ENCODE assay signal across 8 mouse cellular contexts in the genomic region with DNA sequence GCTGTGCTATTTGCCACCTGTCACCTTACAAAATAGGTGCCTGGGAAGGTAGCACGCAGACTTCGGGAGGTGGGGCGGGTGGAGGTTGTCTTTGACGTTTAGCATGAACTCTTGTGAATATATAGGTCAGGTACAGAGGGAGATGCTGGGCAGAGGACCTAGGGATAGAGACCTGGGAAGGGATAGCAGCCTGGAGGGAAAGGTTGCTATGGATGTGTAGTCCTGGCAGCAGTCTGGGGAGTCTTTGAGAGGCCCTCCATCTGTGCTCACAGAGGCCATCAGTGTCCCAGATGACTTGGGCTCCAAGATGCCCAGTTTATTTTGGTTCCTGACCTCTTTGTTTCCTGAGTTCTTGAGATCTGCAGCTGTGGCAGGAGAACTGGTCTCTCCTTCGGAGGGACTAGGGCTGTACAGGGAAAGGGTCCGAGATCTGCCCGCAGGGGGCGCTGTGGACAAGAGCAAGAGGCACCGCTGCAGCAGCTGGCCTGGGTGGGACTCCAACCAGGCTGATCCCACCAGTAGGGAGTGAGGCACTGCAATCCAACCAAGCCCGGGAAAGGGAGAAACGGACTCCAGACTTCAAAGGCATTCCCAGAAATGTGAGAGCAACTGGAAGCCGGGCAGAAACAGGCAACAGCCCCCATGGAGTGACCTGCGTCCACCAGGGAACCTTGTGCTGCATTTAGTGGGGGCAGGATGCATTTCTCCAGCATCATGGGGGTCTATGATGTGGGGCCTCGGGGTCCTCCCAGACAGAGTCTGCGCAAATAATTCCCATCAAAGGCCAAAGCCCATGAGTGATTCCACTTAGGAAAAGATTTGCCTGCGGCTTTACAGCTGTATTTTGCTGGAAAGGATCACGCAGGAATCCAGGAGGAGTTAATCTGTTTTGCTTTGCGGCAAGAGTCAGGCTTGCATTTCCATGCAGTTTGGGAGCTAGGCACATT.
DNase-seq lines count a peak whose midpoint lies in the region; ATAC-seq and TF ChIP-seq lines count a peak whose summit lies in the region.

No protein-coding gene starts in this region.

- no peaks in the 10 kb centered on the region for H3K36me3 ChIP-seq in CH12.LX (replicated peaks in 1 of 2; ENCODE audit: control insufficient read depth in 1 of 2, insufficient read depth in 1 of 2, low read length in 1 of 2)
- H3K36me3 ChIP-seq in forebrain, embryonic 13.5 days (ENCODE audit: poor library complexity, severe bottlenecking) = no peaks in the 10 kb centered on the region

- peak in 1 of 2 experiments; percentile 66; a peak in 2 of 4 replicates for TF ChIP-seq CTCF in CH12.LX (conservative IDR thresholded peaks at IDR 0.05 in 1 of 2, IDR thresholded peaks at IDR 0.05 in 1 of 2; ENCODE audit: low read depth in 2 of 2, low read length in 2 of 2)
- TF ChIP-seq CTCF in brain, embryonic 14.5 days (IDR thresholded peaks at IDR 0.05; ENCODE audit: borderline replicate concordance, extremely low read depth, insufficient read depth, insufficient read length) = peak; percentile 95

- TF ChIP-seq POLR2A in CH12.LX (IDR thresholded peaks at IDR 0.05; ENCODE audit: low read depth, low read length) = no peak
- no peak for TF ChIP-seq POLR2A in brain, embryonic 14.5 days (IDR thresholded peaks at IDR 0.05; ENCODE audit: borderline replicate concordance, extremely low read depth, insufficient read depth, insufficient read length, poor library complexity, severe bottlenecking)

- dilution Hi-C loops in CH12.LX (cut with MboI; ENCODE audit: extremely low pct_ligation_motif_present, extremely low pct_unique_long_range_greater_than_20kb, low sequenced_read_pairs) = no loop called here

- no peak overlapping the region for H3K4me2 ChIP-seq in CH12.LX (ENCODE audit: insufficient read depth, low read depth, poor library complexity, severe bottlenecking)
- peak overlapping the region; percentile 16; the same call in 1 of the 2 replicates for H3K4me2 ChIP-seq in forebrain, embryonic 13.5 days

- no peak overlapping the region for H3K4me3 ChIP-seq in CH12.LX (replicated peaks in 1 of 3; ENCODE audit: low read depth in 2 of 3, low read length in 2 of 3, poor library complexity in 1 of 3)
- H3K4me3 ChIP-seq in forebrain, embryonic 13.5 days = no peak overlapping the region

- in situ Hi-C loops in CH12.LX (cut with MboI; ENCODE audit: low pct_ligation_motif_present, low pct_unique_long_range_greater_than_20kb, low sequenced_read_pairs) = no loop called here

- H3K9ac ChIP-seq in CH12.LX (ENCODE audit: insufficient read depth, low read depth) = no peak overlapping the region
- no peak overlapping the region for H3K9ac ChIP-seq in forebrain, embryonic 13.5 days

- TF ChIP-seq EP300 in CH12.LX (IDR thresholded peaks at IDR 0.05; ENCODE audit: low read length) = no peak

- no peak overlapping the region for H3K27ac ChIP-seq in CH12.LX (ENCODE audit: insufficient read depth, low read depth)
- H3K27ac ChIP-seq in forebrain, embryonic 13.5 days = no peak overlapping the region

- TF ChIP-seq RAD21 in CH12.LX (IDR thresholded peaks at IDR 0.05; ENCODE audit: low read depth, low read length) = peak; percentile 59

- ATAC-seq in forebrain, embryonic 13.5 days = peak; percentile 95

- peaks cover 44% of the 10 kb centered on the region for H3K27me3 ChIP-seq in CH12.LX (replicated peaks)
- 0 out of 2 replicates have a peak, but pooled peaks cover 4% of the 10 kb centered on the region for H3K27me3 ChIP-seq in forebrain, embryonic 13.5 days

- H3K4me1 ChIP-seq in CH12.LX (ENCODE audit: control insufficient read depth in 1 of 2, insufficient read depth in 2 of 2) = peaks cover 5 to 22% of the 10 kb centered on the region in 2 experiments
- H3K4me1 ChIP-seq in forebrain, embryonic 13.5 days = peaks cover 13% of the 10 kb centered on the region

- H3K9me3 ChIP-seq in CH12.LX (replicated peaks; ENCODE audit: low read length) = peaks cover 14% of the 10 kb centered on the region
- H3K9me3 ChIP-seq in forebrain, embryonic 13.5 days (replicated peaks) = no peaks in the 10 kb centered on the region

- no peaks in the 10 kb centered on the region for H3K79me2 ChIP-seq in CH12.LX (replicated peaks; ENCODE audit: control insufficient read depth, extremely low read depth, insufficient read depth, poor library complexity, severe bottlenecking)

- DNase-seq in CH12.LX (ENCODE audit: extremely low read depth) = peak; percentile 24
- peak; percentile 94 for DNase-seq in brain, embryonic 14.5 days (ENCODE audit: low read depth)
- peak; percentile 94 for DNase-seq in heart, postnatal 4 days
- DNase-seq in layer of hippocampus, postnatal 10 days (ENCODE audit: low spot score in 2 of 2) = peak; percentile 91 to 92
- DNase-seq in lung, postnatal 25 days (ENCODE audit: low spot score) = peak; percentile 64
- DNase-seq in right cerebral cortex, adult 18-20 months = peak; percentile 40
- peak; percentile 61 to 62 for DNase-seq in urinary bladder, adult 18-20 months (ENCODE audit: low spot score in 2 of 2)

- WGBS in forebrain, embryonic 13.5 days = 24% methylated on average over 18 of the region's 18 CpGs

TF ChIP-seq in CH12.LX, 34 proteins besides CTCF, POLR2A, EP300 and RAD21:
- peak; percentile 64 for TF ChIP-seq SMC3 (IDR thresholded peaks at IDR 0.05; ENCODE audit: low read depth, low read length)
- TF ChIP-seq ZC3H11A (IDR thresholded peaks at IDR 0.05; ENCODE audit: low read depth, low read length) = no peak
TF ChIP-seq in CH12.LX: peak in this region for 1.

Comparison
In these comparisons a context has a peak if more than half of its experiments do, and no peak if none do; other contexts are left out.
1. DNase-seq: peak in every context shown above with its lines; median percentile 94 in brain, embryonic 14.5 days; 94 in heart, postnatal 4 days; 92 in layer of hippocampus, postnatal 10 days; 64 in lung, postnatal 25 days; 62 in urinary bladder, adult 18-20 months; 40 in right cerebral cortex, adult 18-20 months; 24 in CH12.LX.